Mouse (Mus musculus): ENCODE data around the gene Atxn7l1.
A peak's percentile ranks its signal among the peaks of the same experiment; 100 is the strongest.

Gene Atxn7l1

GRCm38 (mm10) chr12:33360729-33361128 is 213.2 kb downstream of the Atxn7l1 start:
- peak; percentile 69 to 92 for DNase-seq (ENCODE audit: low spot score in 2 of 2)

- no peak for DNase-seq (ENCODE audit: low spot score in 2 of 2)
Measured at GRCm38 (mm10) chr12:33364511-33364910, 217.0 kb downstream of the Atxn7l1 start.

GRCm38 (mm10) chr12:33365133-33365532 is 217.6 kb downstream of the Atxn7l1 start:
- no peak for DNase-seq (ENCODE audit: low spot score in 2 of 2)

GRCm38 (mm10) chr12:33369555-33369954 is 222.1 kb downstream of the Atxn7l1 start:
- DNase-seq (ENCODE audit: low spot score in 2 of 2) = no peak

DNA sequence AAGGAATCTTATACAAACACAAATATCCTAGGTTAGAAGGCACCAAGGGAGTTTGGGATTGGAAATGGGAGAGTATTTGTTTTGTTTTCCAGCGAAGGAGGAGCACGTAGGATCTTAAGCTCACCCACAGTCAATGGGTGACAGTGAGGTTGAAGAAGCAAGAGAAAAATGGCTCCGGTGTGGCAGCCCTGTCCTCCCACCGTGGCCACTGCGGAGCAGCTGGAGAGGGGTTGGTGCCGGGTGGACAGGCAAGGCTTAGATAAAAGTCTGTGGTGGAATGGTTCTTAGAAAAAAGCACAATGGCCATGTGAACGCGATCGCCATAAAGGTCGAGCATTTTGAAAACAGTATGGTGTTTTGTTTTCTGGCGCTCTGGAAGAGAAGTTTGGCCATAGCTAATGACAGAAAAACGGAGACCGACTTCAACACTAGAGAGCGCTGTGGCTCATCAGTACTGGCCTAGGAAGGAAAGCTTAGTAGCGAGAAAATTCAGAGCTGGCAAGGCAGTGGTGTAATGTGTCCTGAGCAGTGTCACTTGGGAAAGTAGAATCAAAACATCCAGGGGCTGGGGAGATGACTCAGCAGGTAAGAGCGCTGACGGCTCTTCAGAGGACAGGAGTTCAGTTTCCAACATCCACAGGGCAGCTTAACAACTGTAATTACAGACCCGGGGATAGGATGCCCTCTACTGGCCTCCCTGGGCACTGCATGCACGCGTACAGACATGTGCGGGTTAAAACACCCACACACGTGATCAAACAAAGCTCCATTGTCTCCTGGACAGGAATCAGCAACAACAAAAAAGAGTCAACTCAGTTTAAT is 232.3 kb downstream of the Atxn7l1 start:
- DNase-seq (ENCODE audit: low spot score in 2 of 2) = peak; percentile 54 to 81

DNA sequence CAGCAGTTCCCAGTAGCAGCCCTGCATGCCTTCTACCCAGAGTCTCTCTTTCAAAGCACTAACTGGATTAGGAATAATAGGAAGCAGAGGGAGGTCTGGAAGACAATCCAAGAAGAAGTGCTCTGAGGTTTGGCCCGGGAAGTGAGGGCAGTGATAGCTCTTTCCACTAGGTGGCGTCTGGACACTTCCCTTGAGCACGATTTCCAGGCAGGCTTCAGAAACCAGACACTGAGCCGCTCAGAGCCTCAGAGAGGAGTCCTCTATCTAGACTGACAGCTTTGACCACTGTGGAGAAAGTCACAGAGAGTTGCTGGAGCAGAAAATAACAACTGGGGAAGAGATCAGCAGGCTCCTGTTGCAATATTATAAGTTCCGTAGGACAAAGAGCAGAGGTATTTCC is 241.3 kb downstream of the Atxn7l1 start:
- DNase-seq (ENCODE audit: low spot score in 2 of 2) = peak; percentile 51 to 73

GRCm38 (mm10) chr12:33390844-33391560 is 243.5 kb downstream of the Atxn7l1 start:
- no peak for DNase-seq (ENCODE audit: low spot score in 2 of 2)

GRCm38 (mm10) chr12:33394804-33395623 is 247.5 kb downstream of the Atxn7l1 start, which contains the start of gene Efcab10:
Efcab10 (plus strand) TSS chr12:33394854.
- DNase-seq (ENCODE audit: low spot score in 2 of 2) = peak in 1 of 2 experiments; percentile 40

GRCm38 (mm10) chr12:33403265-33403693 is 255.8 kb downstream of the Atxn7l1 start:
- no peak for DNase-seq (ENCODE audit: low spot score in 2 of 2)

GRCm38 (mm10) chr12:33404996-33405395 is 257.5 kb downstream of the Atxn7l1 start:
- DNase-seq (ENCODE audit: low spot score in 2 of 2) = no peak

DNA sequence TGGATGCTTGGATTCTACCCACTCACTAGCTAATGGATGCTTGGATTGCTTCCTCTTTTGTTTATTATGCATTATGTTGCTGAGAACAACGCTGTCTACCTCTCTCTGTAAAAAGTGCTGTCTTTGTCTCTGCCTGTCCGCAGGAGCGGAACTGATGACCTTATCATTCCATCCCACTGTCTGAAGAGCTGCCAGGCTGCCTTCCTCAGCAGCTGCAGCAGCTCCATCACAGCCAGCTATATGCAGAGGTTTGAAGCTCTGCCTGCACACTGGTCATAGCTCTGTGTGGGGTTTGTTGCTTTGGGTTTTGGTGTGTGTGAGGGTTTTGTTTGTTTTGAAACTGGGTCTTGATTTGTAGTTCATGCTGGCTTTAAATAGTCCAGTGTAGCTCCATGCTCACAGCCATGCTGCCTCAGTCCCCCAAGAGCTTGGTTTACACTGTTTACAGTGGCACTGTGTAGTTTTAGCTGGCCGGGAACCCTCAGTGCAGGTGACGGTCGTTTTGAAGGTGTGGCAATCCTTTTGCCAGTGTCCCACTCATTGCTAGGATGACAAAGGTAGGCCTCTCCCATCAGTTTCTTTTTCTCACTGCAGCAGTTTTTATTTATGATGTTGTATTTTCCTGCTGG is 258.0 kb downstream of the Atxn7l1 start:
- no peak for DNase-seq (ENCODE audit: low spot score in 2 of 2)

- DNase-seq (ENCODE audit: low spot score in 2 of 2) = no peak
Measured at GRCm38 (mm10) chr12:33411580-33412151, 264.2 kb downstream of the Atxn7l1 start.

Measured in cerebellum, postnatal 4 days (tissue).